Mouse (Mus musculus) Patski (cell line): ENCODE data around the gene Cadm2. TPM values are rescaled to one million over a fixed set of nuclear protein-coding genes. Genes with fewer than 3 reads are reported as not detected.

Experiments
- ATAC-seq: fragments of 100-300 bp; one replicate; pipeline ENCODE4 v1.8.0; 2021
- CTCF ChIA-PET: fragments of 350-600 bp; sonication (Branson Sonifier 250); formaldehyde crosslinking; loops from one replicate; lab custom pipeline; 2022; ENCODE audit warnings: inconsistent platforms; lab: Charles Lee
- POLR2A ChIA-PET: fragments of 350-600 bp; sonication (Branson Sonifier 250); formaldehyde crosslinking; loops from one replicate; lab custom pipeline; 2022; ENCODE audit warnings: antibody characterized with exemption, inconsistent platforms; lab: Charles Lee
- DNase-seq: peaks from one replicate; pipeline ENCODE4 v3.0.0-alpha.2; 2011; ENCODE audit warnings: low read depth, low spot score
- H3K27me3 ChIP-seq: fragments of 371-371 bp; one replicate; pipeline ENCODE4 v1.5.1; 2021
- CTCF ChIP-seq: fragments of 100-300 bp; IDR thresholded peaks from one replicate; pipeline ENCODE4 v1.5.1; 2021
- in situ Hi-C: fragments of 300-500 bp; cut with MboI; formaldehyde crosslinking; loops from 3 replicates; pipeline ENCODE4 v1.11.1; 2018; ENCODE audit warnings: low pct_unique_long_range_greater_than_20kb, mixed read lengths
- polyA plus RNA-seq: library from polyadenylated mRNA; unstranded; gene quantifications from one replicate; pipeline ENCODE4 v1.2.3, GENCODE M21; 2021

The Cadm2 gene
- polyA plus RNA-seq, 1 experiment from 2014 or later: 0.51 TPM

GRCm38 (mm10) chr16:67346621-67347290 is 274.0 kb downstream of the Cadm2 start:
- no peak for TF ChIP-seq CTCF
- ChIA-PET CTCF (no interaction called here), POLR2A (no interaction called here)
- no peak for ATAC-seq
- in situ Hi-C loops: no loop called here
- H3K27me3 ChIP-seq: no peaks in the 10 kb centered on the region
- DNase-seq: no peak

- H3K27me3 ChIP-seq: peaks cover 2% of the 10 kb centered on the region
- POLR2A ChIA-PET: no interaction called here
- in situ Hi-C loops: no loop called here
Observed at GRCm38 (mm10) chr16:67344194-67344593, 276.5 kb downstream of the Cadm2 start.

GRCm38 (mm10) chr16:67311033-67311432 is 309.7 kb downstream of the Cadm2 start:
- in situ Hi-C loops: no loop called here
- no peak for TF ChIP-seq CTCF
- no peak for DNase-seq
- H3K27me3 ChIP-seq: peaks cover 32% of the 10 kb centered on the region
- no peak for ATAC-seq
- ChIA-PET POLR2A (no interaction called here), CTCF (no interaction called here)

More at GRCm38 (mm10) chr16:67344194-67344593, 276.5 kb downstream of the Cadm2 start:
- no peak for ATAC-seq
- DNase-seq: no peak
- CTCF ChIA-PET: no interaction called here
- TF ChIP-seq CTCF: no peak

GRCm38 (mm10) chr16:67284664-67285063 is 336.0 kb downstream of the Cadm2 start:
- in situ Hi-C loops: no loop called here
- no peak for TF ChIP-seq CTCF
- H3K27me3 ChIP-seq: peaks cover 17% of the 10 kb centered on the region
- no peak for DNase-seq
- ChIA-PET POLR2A (no interaction called here), CTCF (no interaction called here)
- ATAC-seq: no peak

GRCm38 (mm10) chr16:67243598-67243997 is 377.1 kb downstream of the Cadm2 start:
- ATAC-seq: no peak
- CTCF ChIA-PET: no interaction called here
- no peak for DNase-seq
- in situ Hi-C loops: no loop called here
- TF ChIP-seq CTCF: no peak
- POLR2A ChIA-PET: no interaction called here
- peaks cover 37% of the 10 kb centered on the region for H3K27me3 ChIP-seq

GRCm38 (mm10) chr16:67234862-67235261 is 385.8 kb downstream of the Cadm2 start:
- ATAC-seq (no peak), DNase-seq (no peak)
- in situ Hi-C loops: loop anchor here (5.0 kb wide), 1 partner anchor 552 kb away; no protein-coding TSS in a partner anchor
- ChIA-PET POLR2A (no interaction called here), CTCF (no interaction called here)
- peak; percentile 35 for TF ChIP-seq CTCF
- peaks cover 10% of the 10 kb centered on the region for H3K27me3 ChIP-seq

- CTCF ChIA-PET: no interaction called here
- POLR2A ChIA-PET: no interaction called here
Observed at GRCm38 (mm10) chr16:67226696-67227095, 394.0 kb downstream of the Cadm2 start.

GRCm38 (mm10) chr16:67203329-67203728 is 417.4 kb downstream of the Cadm2 start:
- peaks cover 18% of the 10 kb centered on the region for H3K27me3 ChIP-seq
- ATAC-seq (no peak), DNase-seq (no peak)
- ChIA-PET POLR2A (no interaction called here), CTCF (no interaction called here)
- in situ Hi-C loops: no loop called here
- TF ChIP-seq CTCF: no peak

More at GRCm38 (mm10) chr16:67226696-67227095, 394.0 kb downstream of the Cadm2 start:
- in situ Hi-C loops: no loop called here
- DNase-seq: no peak
- TF ChIP-seq CTCF: no peak
- peaks cover 17% of the 10 kb centered on the region for H3K27me3 ChIP-seq
- no peak for ATAC-seq

- ATAC-seq (no peak), DNase-seq (no peak)
- peaks cover 58% of the 10 kb centered on the region for H3K27me3 ChIP-seq
- CTCF ChIA-PET: no interaction called here
- in situ Hi-C loops: no loop called here
- POLR2A ChIA-PET: no interaction called here
- no peak for TF ChIP-seq CTCF
Observed at GRCm38 (mm10) chr16:67192852-67193415, 427.8 kb downstream of the Cadm2 start.

- ChIA-PET CTCF (no interaction called here), POLR2A (no interaction called here)
- H3K27me3 ChIP-seq: peaks cover 57% of the 10 kb centered on the region
- TF ChIP-seq CTCF: no peak
- DNase-seq: no peak
- in situ Hi-C loops: no loop called here
- ATAC-seq: no peak
Observed at GRCm38 (mm10) chr16:67192395-67192794, 428.3 kb downstream of the Cadm2 start.

GRCm38 (mm10) chr16:67186322-67186721 is 434.4 kb downstream of the Cadm2 start:
- ChIA-PET CTCF (no interaction called here), POLR2A (no interaction called here)
- no peak for DNase-seq
- no peak for TF ChIP-seq CTCF
- ATAC-seq: no peak
- peaks cover 40% of the 10 kb centered on the region for H3K27me3 ChIP-seq
- in situ Hi-C loops: no loop called here
